21 mouse cellular contexts compared by ENCODE assay signal in genomic region chr6:126773873-126774272, GRCm38 (mm10). TPM values are rescaled to one million over a fixed set of nuclear protein-coding genes. Genes with fewer than 3 reads are reported as not detected.
DNase-seq lines count a peak whose midpoint lies in the region; ATAC-seq and TF ChIP-seq lines count a peak whose summit lies in the region.
"Had no signal": no experiment of that assay in that cellular context is flagged by ENCODE, and none has a peak within 500 bp of the region (broad histone marks: within the 10 kb centered on the region; RNA-seq: fewer than 3 reads in every experiment).

No protein-coding gene starts in this region.

- DNase-seq in left cerebral cortex, adult 2 months (ENCODE audit: extremely low spot score in 1 of 2, low spot score in 2 of 2) = no peak
- no peak for DNase-seq in left cerebral cortex, postnatal 4 days
- DNase-seq in brain, adult 2 months (ENCODE audit: low read depth, low spot score) = peak; percentile 78
- DNase-seq in cerebellum, adult 11-12 months = no peak
- DNase-seq: adrenal gland, adult 2 months; gastrocnemius, postnatal 10 days; heart, postnatal 36 days; kidney, postnatal 14 days; liver, embryonic 13.5 days; lung, postnatal 14 days had no signal

- H3K27ac ChIP-seq in hindbrain, embryonic 13.5 days = no peak overlapping the region
- no peak overlapping the region for H3K27ac ChIP-seq in hindbrain, embryonic 16.5 days (ENCODE audit: low read depth, low read length)
- peak overlapping the region; percentile 80 for H3K27ac ChIP-seq in left cerebral cortex, adult 2 months
- H3K27ac ChIP-seq in liver, embryonic 12.5 days = no peak overlapping the region
- H3K27ac ChIP-seq: embryonic facial prominence, embryonic 15.5 days; forebrain, embryonic 15.5 days; heart, embryonic 10.5 days; liver, embryonic 13.5 days; midbrain, embryonic 12.5 days; neural tube, embryonic 12.5 days had no signal

- intact Hi-C loops in left cerebral cortex, adult 2 months (cut with DNase I) = no loop called here
- intact Hi-C loops in left cerebral cortex, postnatal 4 days (cut with DNase I) = no loop called here

- H3K27me3 ChIP-seq in hindbrain, embryonic 13.5 days = no peaks in the 10 kb centered on the region
- H3K27me3 ChIP-seq in hindbrain, embryonic 16.5 days (replicated peaks; ENCODE audit: control insufficient read depth, insufficient read depth, low read length) = no peaks in the 10 kb centered on the region
- no peaks in the 10 kb centered on the region for H3K27me3 ChIP-seq in liver, embryonic 12.5 days (replicated peaks)
- H3K27me3 ChIP-seq: forebrain, embryonic 15.5 days; liver, embryonic 13.5 days had no signal

- H3K4me2 ChIP-seq in hindbrain, embryonic 13.5 days = no peak overlapping the region
- H3K4me2 ChIP-seq in hindbrain, embryonic 16.5 days (ENCODE audit: low read length) = no peak overlapping the region
- H3K4me2 ChIP-seq in liver, embryonic 12.5 days = no peak overlapping the region
- H3K4me2 ChIP-seq: embryonic facial prominence, embryonic 15.5 days; forebrain, embryonic 15.5 days; liver, embryonic 13.5 days; midbrain, embryonic 12.5 days; neural tube, embryonic 12.5 days had no signal

- no peaks in the 10 kb centered on the region for H3K36me3 ChIP-seq in hindbrain, embryonic 13.5 days
- no peaks in the 10 kb centered on the region for H3K36me3 ChIP-seq in hindbrain, embryonic 16.5 days (ENCODE audit: control insufficient read depth, insufficient read depth, low read length)
- no peaks in the 10 kb centered on the region for H3K36me3 ChIP-seq in liver, embryonic 12.5 days
- H3K36me3 ChIP-seq: embryonic facial prominence, embryonic 15.5 days; forebrain, embryonic 15.5 days; G1E; heart, embryonic 10.5 days; liver, embryonic 13.5 days; midbrain, embryonic 12.5 days; neural tube, embryonic 12.5 days had no signal

- H3K4me1 ChIP-seq in hindbrain, embryonic 13.5 days (replicated peaks) = peaks cover 18% of the 10 kb centered on the region
- peaks cover 4% of the 10 kb centered on the region for H3K4me1 ChIP-seq in hindbrain, embryonic 16.5 days (ENCODE audit: control insufficient read depth, insufficient read depth, low read depth, low read length)
- H3K4me1 ChIP-seq in liver, embryonic 12.5 days = no peaks in the 10 kb centered on the region
- H3K4me1 ChIP-seq: embryonic facial prominence, embryonic 15.5 days; liver, embryonic 13.5 days had no signal

- no peak overlapping the region for H3K4me3 ChIP-seq in hindbrain, embryonic 13.5 days
- H3K4me3 ChIP-seq in hindbrain, embryonic 16.5 days (ENCODE audit: low read length) = no peak overlapping the region
- H3K4me3 ChIP-seq in left cerebral cortex, adult 2 months = no peak overlapping the region
- no peak overlapping the region for H3K4me3 ChIP-seq in liver, embryonic 12.5 days
- H3K4me3 ChIP-seq: embryonic facial prominence, embryonic 15.5 days; forebrain, embryonic 15.5 days; heart, embryonic 10.5 days; liver, embryonic 13.5 days; midbrain, embryonic 12.5 days; neural tube, embryonic 12.5 days had no signal

- no peak for TF ChIP-seq CTCF in left cerebral cortex, adult 2 months (IDR thresholded peaks at IDR 0.05)

- no peaks in the 10 kb centered on the region for H3K9me3 ChIP-seq in hindbrain, embryonic 13.5 days
- H3K9me3 ChIP-seq in hindbrain, embryonic 16.5 days (ENCODE audit: control insufficient read depth, low read length) = no peaks in the 10 kb centered on the region
- no peaks in the 10 kb centered on the region for H3K9me3 ChIP-seq in liver, embryonic 12.5 days (replicated peaks)
- H3K9me3 ChIP-seq: embryonic facial prominence, embryonic 15.5 days; forebrain, embryonic 15.5 days; heart, embryonic 10.5 days; liver, embryonic 13.5 days; midbrain, embryonic 12.5 days; neural tube, embryonic 12.5 days had no signal

- 0 out of 2 replicates have a peak overlapping the region, but pooled peaks have one; percentile 8 for H3K9ac ChIP-seq in hindbrain, embryonic 13.5 days
- H3K9ac ChIP-seq in hindbrain, embryonic 16.5 days (ENCODE audit: low read depth, low read length) = no peak overlapping the region
- no peak overlapping the region for H3K9ac ChIP-seq in liver, embryonic 12.5 days
- H3K9ac ChIP-seq: embryonic facial prominence, embryonic 15.5 days; forebrain, embryonic 15.5 days; liver, embryonic 13.5 days; midbrain, embryonic 12.5 days; neural tube, embryonic 12.5 days had no signal

- ATAC-seq in hindbrain, embryonic 13.5 days (ENCODE audit: low FRiP score) = no peak
- ATAC-seq in hindbrain, embryonic 16.5 days = no peak; the same call in 1 of the 2 replicates
- ATAC-seq in liver, embryonic 12.5 days = 0 out of 2 replicates have a peak, but pooled peaks have one; percentile 37
- ATAC-seq: forebrain, embryonic 15.5 days; intestine, postnatal 0 days had no signal

- 73% methylated on average over 4 of the region's 4 CpGs for WGBS in hindbrain, embryonic 13.5 days
- WGBS in hindbrain, embryonic 16.5 days = 72% methylated on average over 4 of the region's 4 CpGs
- 51% methylated on average over 4 of the region's 4 CpGs for WGBS in liver, embryonic 12.5 days (ENCODE audit: insufficient replicate concordance)

RNA-seq across cellular contexts. Expression of gene Kcna6, which starts 33.4 kb away (rescaled TPM):
- polyA plus RNA-seq in hindbrain, embryonic 13.5 days (2015; fragmentation: Nextera tagmentation; extraction: Ambion mirVana) = 9.7 and 10.2 TPM in 2 replicates
- 25.5 and 29.9 TPM in 2 replicates for polyA plus RNA-seq in hindbrain, embryonic 16.5 days (2015; fragmentation: Nextera tagmentation; extraction: Ambion mirVana)
- 10 to 100 TPM; 56.3 to 65.4 TPM for total RNA-seq in left cerebral cortex, adult 2 months (2021)
- total RNA-seq in left cerebral cortex, postnatal 4 days (2021) = 10 to 100 TPM; 59.1 to 60.9 TPM
- 0.45 and 0.50 TPM in 2 replicates for polyA plus RNA-seq in liver, embryonic 12.5 days (2016; fragmentation: Nextera tagmentation; extraction: Ambion mirVana)
- total RNA-seq: common myeloid progenitor, adult 5-6 weeks had no signal
- polyA plus RNA-seq: G1E had no signal
